Mouse (Mus musculus) embryonic facial prominence, embryonic 14.5 days (tissue): ENCODE data around the gene Hectd1. TPM values are rescaled to one million over a fixed set of nuclear protein-coding genes. Genes with fewer than 3 reads are reported as not detected.

ENCODE experiments used
- ATAC-seq: fragments of 200-750 bp; cut with Nextera tagmentation; 2 replicates; pipeline ENCODE4 v1.8.0; 2017; ENCODE audit warnings: low read depth, moderate number of reproducible peaks, moderate TSS enrichment
- DNase-seq: peaks from one replicate; pipeline ENCODE4 v3.0.0-alpha.2; 2015; ENCODE audit warnings: low spot score
- H3K27ac ChIP-seq: fragments of 300-500 bp; sonication (generic); replicated peaks from 2 replicates; pipeline ENCODE4 v1.5.1; 2014; ENCODE audit warnings: low read depth, mild to moderate bottlenecking, low read length, moderate library complexity
- H3K27me3 ChIP-seq: fragments of 300-500 bp; sonication (generic); replicated peaks from 2 replicates; pipeline ENCODE4 v1.6.1; 2014; ENCODE audit warnings: low read length; ENCODE audit not compliant: control insufficient read depth, insufficient read depth
- H3K36me3 ChIP-seq: fragments of 300-500 bp; sonication (generic); 2 replicates; pipeline ENCODE4 v1.6.1; 2014; ENCODE audit warnings: low read length, mixed read lengths; ENCODE audit not compliant: control insufficient read depth, insufficient read depth
- H3K4me1 ChIP-seq: fragments of 300-500 bp; sonication (generic); 2 replicates; pipeline ENCODE4 v1.6.1; 2014; ENCODE audit warnings: antibody characterized with exemption, low read length; ENCODE audit not compliant: control insufficient read depth, insufficient read depth
- H3K4me2 ChIP-seq: fragments of 300-500 bp; sonication (generic); 2 replicates; pipeline ENCODE4 v1.6.1; 2014; ENCODE audit warnings: low read depth, mild to moderate bottlenecking, low read length, moderate library complexity, mixed read lengths
- H3K4me3 ChIP-seq: fragments of 300-500 bp; sonication (generic); 2 replicates; pipeline ENCODE4 v1.5.1; 2014; ENCODE audit warnings: low read depth, mild to moderate bottlenecking, low read length
- H3K9ac ChIP-seq: fragments of 300-500 bp; sonication (generic); 2 replicates; pipeline ENCODE4 v1.6.1; 2014; ENCODE audit warnings: low read depth, mild to moderate bottlenecking, low read length, moderate library complexity, mixed read lengths
- H3K9me3 ChIP-seq: fragments of 300-500 bp; sonication (generic); 2 replicates; pipeline ENCODE4 v1.6.1; 2016; ENCODE audit warnings: low read length; ENCODE audit not compliant: control insufficient read depth
- WGBS: fragments of 180-500 bp; shearing (Covaris S2); extraction: QIAGEN DNeasy Blood & Tissue Kit; methylation state at CpG from one replicate; pipeline ENCODE4 v1.1.7; 2014; 5-methylcytosine and 5-hydroxymethylcytosine counted together
- polyA plus RNA-seq: library from polyadenylated mRNA; unstranded; fragments of >200 nt; fragmentation: Nextera tagmentation; extraction: Ambion mirVana; gene quantifications from 2 replicates; pipeline ENCODE4 v1.2.1, GENCODE M21; 2014

Hectd1 gene
- polyA plus RNA-seq, 1 experiment from 2014 or later = 40.4 TPM

DNA sequence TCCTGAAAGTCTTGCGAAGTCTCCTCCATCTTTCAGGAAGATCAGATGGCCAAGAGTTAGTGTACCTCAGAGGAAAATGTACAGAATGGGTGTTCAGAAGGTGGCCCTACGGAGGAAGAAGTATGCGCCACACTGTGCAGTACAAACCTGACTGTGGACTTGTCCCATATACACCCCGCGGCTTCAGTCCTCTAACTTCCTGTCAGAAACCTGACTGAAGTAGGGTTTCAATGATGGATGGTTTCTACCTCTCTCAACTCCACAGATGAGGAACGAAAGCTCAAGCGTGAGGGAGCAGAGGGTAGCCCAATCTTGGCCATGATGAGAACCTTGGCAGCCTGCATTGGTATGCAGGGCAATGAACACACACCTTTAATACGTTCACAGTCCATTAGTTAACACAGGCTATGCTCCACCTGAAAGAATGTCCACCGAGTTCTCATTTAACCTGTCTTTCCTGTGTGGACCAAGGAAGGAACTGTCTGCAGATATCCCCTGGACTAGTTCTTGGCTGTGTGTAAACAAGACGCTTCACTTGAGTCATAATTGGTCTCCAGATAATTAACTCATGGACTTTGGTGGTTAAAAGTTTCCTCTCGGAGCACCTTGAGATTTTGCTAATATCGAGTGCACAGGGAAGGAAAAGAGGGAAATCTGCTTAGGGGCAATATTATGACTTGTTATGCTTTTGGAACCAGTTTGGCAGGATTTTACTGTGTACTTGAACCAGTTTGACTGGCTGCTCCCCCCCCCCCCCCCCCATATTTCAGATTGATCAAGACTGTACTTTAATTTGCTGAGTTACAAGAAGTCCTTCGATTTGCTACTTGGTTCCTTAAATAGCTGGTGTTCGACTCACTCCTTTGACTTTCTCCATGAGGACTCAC lies 34.0 kb upstream of the Hectd1 start:
- H3K9ac ChIP-seq = no peak overlapping the region
- no peaks in the 10 kb centered on the region for H3K9me3 ChIP-seq
- H3K27me3 ChIP-seq = no peaks in the 10 kb centered on the region
- 80% methylated on average over 14 of the region's 14 CpGs for WGBS
- DNase-seq (peak; percentile 55), ATAC-seq (no peak)
- no peak overlapping the region for H3K4me2 ChIP-seq
- H3K4me3 ChIP-seq = no peak overlapping the region
- H3K36me3 ChIP-seq = no peaks in the 10 kb centered on the region
- peaks cover 10% of the 10 kb centered on the region for H3K4me1 ChIP-seq
- no peak overlapping the region for H3K27ac ChIP-seq

DNA sequence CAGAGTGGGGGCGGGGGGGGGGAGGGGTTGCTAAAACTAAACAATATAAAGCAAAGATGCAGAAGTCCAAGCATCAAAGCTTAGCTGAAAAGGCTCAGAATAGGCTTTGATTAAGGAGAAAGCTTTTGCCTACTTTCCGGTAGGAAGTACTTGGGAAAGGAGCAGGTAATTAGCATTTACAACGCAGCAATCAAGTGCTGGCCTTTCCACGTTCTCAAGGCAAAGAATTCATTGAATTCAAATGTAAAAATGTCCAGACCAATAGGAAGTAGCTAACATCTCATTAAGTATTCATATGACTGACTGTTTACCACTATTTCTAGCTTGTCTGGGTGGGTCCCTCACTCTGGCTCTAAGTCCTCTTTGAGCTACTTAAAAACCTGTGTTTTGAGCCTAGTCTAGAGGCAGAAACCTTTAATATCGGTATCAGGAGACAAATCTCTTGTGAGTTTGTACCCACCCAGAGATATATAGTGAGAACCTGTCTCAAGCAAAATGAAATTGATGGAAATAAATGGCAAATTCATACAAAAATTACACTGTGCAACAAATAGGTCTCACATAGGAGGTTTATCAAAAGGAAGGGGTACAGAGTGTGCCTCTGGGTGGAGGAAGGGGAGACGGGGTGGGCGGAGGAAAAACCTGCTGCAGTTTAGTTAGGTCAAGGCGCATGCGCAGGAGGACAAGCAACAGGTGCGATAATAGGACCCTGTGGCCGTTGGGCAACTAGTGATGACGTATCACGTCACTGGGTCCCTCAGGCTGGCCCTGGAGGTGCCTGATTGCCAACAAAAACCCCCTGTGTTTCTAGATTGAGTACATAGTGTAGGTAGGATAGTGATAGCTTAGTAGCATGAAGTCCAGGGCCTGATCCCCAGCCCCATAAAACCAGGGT lies 29.0 kb upstream of the Hectd1 start:
- DNase-seq = no peak
- no peak overlapping the region for H3K9ac ChIP-seq
- no peaks in the 10 kb centered on the region for H3K9me3 ChIP-seq
- no peak overlapping the region for H3K27ac ChIP-seq
- H3K36me3 ChIP-seq = no peaks in the 10 kb centered on the region
- 74% methylated on average over 13 of the region's 13 CpGs for WGBS
- ATAC-seq = no peak
- H3K27me3 ChIP-seq = no peaks in the 10 kb centered on the region
- no peaks in the 10 kb centered on the region for H3K4me1 ChIP-seq
- H3K4me2 ChIP-seq = no peak overlapping the region
- no peak overlapping the region for H3K4me3 ChIP-seq

DNA sequence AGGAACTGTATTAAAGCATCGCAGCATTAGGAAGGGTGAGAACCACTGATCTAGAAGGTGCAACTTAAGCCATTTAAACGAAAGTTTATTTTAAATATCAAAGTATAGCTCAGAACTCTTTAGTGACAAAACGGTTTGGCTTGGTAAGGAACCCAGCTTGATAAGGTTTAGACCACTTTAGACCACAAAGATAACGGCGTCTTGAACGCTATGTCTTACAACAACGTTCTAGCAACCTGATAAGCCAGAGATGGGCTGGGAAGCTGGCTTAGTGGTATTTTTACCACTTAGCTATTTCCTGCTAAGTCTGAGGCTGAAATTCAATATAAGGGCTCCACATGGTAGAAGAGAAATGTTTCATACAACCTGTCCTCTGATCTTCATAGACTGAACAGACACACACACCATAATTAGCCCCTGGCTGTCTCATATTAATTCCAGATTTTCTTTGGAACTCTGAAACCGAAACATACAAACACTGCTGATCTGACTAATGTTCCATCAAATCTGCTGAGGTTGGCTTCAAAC lies 27.5 kb upstream of the Hectd1 start:
- Histone ChIP-seq H3K4me1 (no peaks in the 10 kb centered on the region), H3K36me3 (no peaks in the 10 kb centered on the region), H3K9me3 (no peaks in the 10 kb centered on the region), H3K27ac (no peak overlapping the region), H3K27me3 (no peaks in the 10 kb centered on the region), H3K4me3 (no peak overlapping the region), H3K4me2 (no peak overlapping the region), H3K9ac (no peak overlapping the region)
- ATAC-seq (no peak), DNase-seq (no peak)
- WGBS = 76% methylated on average over 8 of the region's 8 CpGs

DNA sequence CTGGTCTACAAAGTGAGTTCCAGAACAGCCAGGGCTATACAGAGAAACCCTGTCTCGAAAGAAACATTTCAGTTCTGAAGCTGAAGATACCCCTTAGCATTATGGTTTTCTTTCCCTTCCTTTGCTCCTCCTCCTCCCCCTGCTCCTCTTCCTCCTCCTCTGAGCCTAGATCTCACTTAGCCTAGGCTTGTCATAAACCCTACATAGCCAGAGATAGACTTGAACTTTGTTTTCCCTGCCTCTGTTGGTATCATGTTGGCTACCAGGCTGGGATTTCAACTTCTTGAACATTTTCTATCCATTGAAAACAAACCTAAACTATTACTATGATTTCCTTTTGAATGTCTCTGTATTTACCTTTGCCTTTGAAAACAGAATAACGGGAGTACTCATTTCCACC lies 26.5 kb upstream of the Hectd1 start:
- DNase-seq (no peak), ATAC-seq (no peak)
- Histone ChIP-seq H3K27ac (no peak overlapping the region), H3K27me3 (no peaks in the 10 kb centered on the region), H3K4me1 (no peaks in the 10 kb centered on the region), H3K4me2 (no peak overlapping the region), H3K4me3 (no peak overlapping the region), H3K9ac (no peak overlapping the region), H3K9me3 (no peaks in the 10 kb centered on the region), H3K36me3 (no peaks in the 10 kb centered on the region)
- WGBS = 87% methylated on average over 2 of the region's 2 CpGs

DNA sequence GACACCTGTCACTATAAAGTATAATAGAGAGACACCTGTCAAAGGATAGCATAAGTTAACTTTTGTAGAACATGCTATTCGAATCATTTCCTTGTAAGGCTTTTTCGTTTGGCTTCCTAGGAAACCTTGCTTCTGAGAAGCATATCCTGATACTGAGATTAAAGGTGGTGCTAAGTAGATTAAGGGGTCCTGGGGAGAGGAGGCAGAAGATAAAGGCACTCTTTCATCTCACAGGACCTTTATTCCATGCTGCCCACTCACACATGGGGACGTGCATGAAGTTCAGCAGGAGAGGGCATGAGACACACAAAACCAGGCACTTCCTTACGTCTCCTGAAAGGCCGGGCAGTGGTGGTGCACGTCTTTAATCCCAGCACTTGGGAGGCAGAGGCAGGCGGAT lies 26.1 kb upstream of the Hectd1 start:
- H3K4me2 ChIP-seq = no peak overlapping the region
- H3K36me3 ChIP-seq = no peaks in the 10 kb centered on the region
- no peaks in the 10 kb centered on the region for H3K4me1 ChIP-seq
- ATAC-seq = no peak
- H3K9me3 ChIP-seq = no peaks in the 10 kb centered on the region
- no peaks in the 10 kb centered on the region for H3K27me3 ChIP-seq
- no peak overlapping the region for H3K4me3 ChIP-seq
- DNase-seq = no peak
- H3K9ac ChIP-seq = no peak overlapping the region
- no peak overlapping the region for H3K27ac ChIP-seq
- WGBS = 79% methylated on average over 7 of the region's 7 CpGs

DNA sequence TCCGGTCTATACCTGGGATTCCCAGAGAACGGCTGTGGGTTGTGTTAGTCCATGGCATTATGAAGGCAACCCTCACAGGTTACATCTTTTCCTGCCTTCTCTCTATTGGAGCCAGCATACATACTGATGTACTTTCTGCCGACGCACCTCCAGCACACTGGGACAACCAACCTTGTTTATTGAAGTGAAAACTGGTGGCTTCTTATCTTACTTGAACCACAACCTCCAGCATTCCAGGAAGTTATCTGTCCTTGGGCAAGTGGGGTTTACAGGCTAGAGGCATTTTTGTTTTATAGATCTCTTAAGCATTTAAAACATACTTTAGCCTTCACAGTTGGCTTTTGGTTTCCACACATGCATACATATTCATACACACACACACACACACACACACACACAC lies 22.3 kb upstream of the Hectd1 start:
- Histone ChIP-seq H3K4me1 (no peaks in the 10 kb centered on the region), H3K27me3 (no peaks in the 10 kb centered on the region), H3K4me2 (no peak overlapping the region), H3K4me3 (no peak overlapping the region), H3K9ac (no peak overlapping the region), H3K27ac (no peak overlapping the region), H3K9me3 (no peaks in the 10 kb centered on the region), H3K36me3 (no peaks in the 10 kb centered on the region)
- ATAC-seq = no peak
- DNase-seq = no peak
- 85% methylated on average over 4 of the region's 4 CpGs for WGBS

DNA sequence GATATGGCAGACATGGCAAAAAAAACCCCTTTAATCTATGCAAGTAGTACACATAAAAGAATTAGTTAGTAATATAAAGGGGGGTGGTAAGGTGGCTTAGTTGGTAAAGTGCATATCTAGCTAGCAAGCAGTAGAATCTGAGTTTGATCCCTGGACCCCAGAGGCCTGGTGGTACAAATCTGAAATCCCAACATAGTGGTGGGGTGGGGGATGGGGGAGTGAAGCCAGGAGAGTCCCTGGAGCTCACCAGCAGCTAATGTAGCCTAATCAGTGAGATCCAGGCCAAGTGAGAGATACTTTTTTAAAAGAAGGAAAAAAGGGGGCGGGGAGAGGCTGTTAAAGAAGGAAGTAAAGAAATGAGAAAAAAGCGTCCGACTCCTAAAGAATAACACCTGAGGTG lies 21.8 kb upstream of the Hectd1 start:
- WGBS = 85% methylated on average over 3 of the region's 3 CpGs
- Histone ChIP-seq H3K4me2 (no peak overlapping the region), H3K36me3 (no peaks in the 10 kb centered on the region), H3K9ac (no peak overlapping the region), H3K4me3 (no peak overlapping the region), H3K4me1 (no peaks in the 10 kb centered on the region), H3K9me3 (no peaks in the 10 kb centered on the region), H3K27me3 (no peaks in the 10 kb centered on the region), H3K27ac (no peak overlapping the region)
- DNase-seq (no peak), ATAC-seq (no peak)

DNA sequence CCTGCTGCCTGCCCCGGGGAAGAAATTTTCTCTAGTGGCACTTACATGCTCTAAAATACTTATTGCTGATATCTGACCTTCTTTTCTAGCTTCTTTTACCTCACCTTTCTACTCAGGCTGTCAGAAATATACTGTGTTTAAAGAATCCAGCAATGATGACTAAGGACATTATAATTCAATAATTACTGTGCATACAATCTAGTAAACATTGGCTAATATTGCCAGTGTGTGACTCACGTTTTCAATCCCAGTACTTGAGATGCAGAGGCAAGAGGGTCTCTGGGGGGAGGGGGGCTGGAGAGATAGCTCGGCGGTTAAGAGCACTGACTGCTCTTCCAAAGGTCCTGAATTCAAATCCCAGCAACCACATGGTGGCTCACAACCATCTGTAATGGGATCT lies 21.0 kb upstream of the Hectd1 start:
- no peak for DNase-seq
- no peak overlapping the region for H3K27ac ChIP-seq
- no peak for ATAC-seq
- no peak overlapping the region for H3K9ac ChIP-seq
- H3K4me3 ChIP-seq = no peak overlapping the region
- no peaks in the 10 kb centered on the region for H3K27me3 ChIP-seq
- H3K4me1 ChIP-seq = no peaks in the 10 kb centered on the region
- no peaks in the 10 kb centered on the region for H3K36me3 ChIP-seq
- no peak overlapping the region for H3K4me2 ChIP-seq
- WGBS = 79% methylated on average over 4 of the region's 4 CpGs
- no peaks in the 10 kb centered on the region for H3K9me3 ChIP-seq
